Mouse (Mus musculus) midbrain, embryonic 12.5 days (tissue): ENCODE measurements around the gene Atxn1. TPM values are rescaled to one million over a fixed set of nuclear protein-coding genes. Genes with fewer than 3 reads are reported as not detected.

Experiments
- ATAC-seq: fragments of 200-750 bp; cut with Nextera tagmentation; 2 replicates; pipeline ENCODE4 v1.8.0; 2017; ENCODE audit warnings: low read depth, moderate TSS enrichment, moderate library complexity; ENCODE audit not compliant: low FRiP score
- H3K27ac ChIP-seq: fragments of 300-500 bp; sonication (generic); replicated peaks from 2 replicates; pipeline ENCODE4 v1.5.1; 2016; ENCODE audit warnings: mild to moderate bottlenecking
- H3K27me3 ChIP-seq: fragments of 300-500 bp; sonication (generic); 2 replicates; pipeline ENCODE4 v1.6.1; 2016; ENCODE audit warnings: mild to moderate bottlenecking
- H3K36me3 ChIP-seq: fragments of 300-500 bp; sonication (generic); 2 replicates; pipeline ENCODE4 v1.6.1; 2016
- H3K4me1 ChIP-seq: fragments of 300-500 bp; sonication (generic); 2 replicates; pipeline ENCODE4 v1.6.1; 2016
- H3K4me2 ChIP-seq: fragments of 300-500 bp; sonication (generic); replicated peaks from 2 replicates; pipeline ENCODE4 v1.6.1; 2016; ENCODE audit warnings: mild to moderate bottlenecking, moderate library complexity
- H3K4me3 ChIP-seq: fragments of 300-500 bp; sonication (generic); 2 replicates; pipeline ENCODE4 v1.5.1; 2016; ENCODE audit warnings: mild to moderate bottlenecking
- H3K9ac ChIP-seq: fragments of 300-500 bp; sonication (generic); replicated peaks from 2 replicates; pipeline ENCODE4 v1.6.1; 2016; ENCODE audit warnings: mild to moderate bottlenecking, moderate library complexity
- H3K9me3 ChIP-seq: fragments of 300-500 bp; sonication (generic); 2 replicates; pipeline ENCODE4 v1.6.1; 2016; ENCODE audit warnings: mild to moderate bottlenecking
- WGBS: fragments of 180-500 bp; shearing (Covaris S2); methylation state at CpG from one replicate; pipeline ENCODE4 v1.1.7; 2016; 5-methylcytosine and 5-hydroxymethylcytosine counted together
- polyA plus RNA-seq: library from polyadenylated mRNA; unstranded; fragments of >200 nt; fragmentation: Nextera tagmentation; extraction: Ambion mirVana; gene quantifications from 2 replicates; pipeline ENCODE4 v1.2.1, GENCODE M21; 2016

Gene Atxn1
- polyA plus RNA-seq, 1 experiment from 2014 or later: 4.2 TPM

GRCm38 (mm10) chr13:45904955-45905354 lies 59.9 kb downstream of the Atxn1 start:
- no peaks in the 10 kb centered on the region for H3K9me3 ChIP-seq
- H3K4me2 ChIP-seq: no peak overlapping the region
- H3K36me3 ChIP-seq: no peaks in the 10 kb centered on the region
- 52% methylated on average over 3 of the region's 4 CpGs for WGBS
- no peak for ATAC-seq
- H3K27ac ChIP-seq: no peak overlapping the region
- H3K4me1 ChIP-seq: 0 out of 2 replicates have a peak, but pooled peaks cover 3% of the 10 kb centered on the region
- no peaks in the 10 kb centered on the region for H3K27me3 ChIP-seq
- no peak overlapping the region for H3K9ac ChIP-seq
- H3K4me3 ChIP-seq: no peak overlapping the region

- H3K27me3 ChIP-seq: no peaks in the 10 kb centered on the region
- no peak overlapping the region for H3K27ac ChIP-seq
- no peak overlapping the region for H3K4me3 ChIP-seq
- H3K4me1 ChIP-seq: 0 out of 2 replicates have a peak, but pooled peaks cover 3% of the 10 kb centered on the region
- no peaks in the 10 kb centered on the region for H3K9me3 ChIP-seq
- WGBS: 69% methylated on average over 4 of the region's 4 CpGs
- no peak overlapping the region for H3K4me2 ChIP-seq
- H3K36me3 ChIP-seq: no peaks in the 10 kb centered on the region
- no peak overlapping the region for H3K9ac ChIP-seq
- ATAC-seq: no peak
Measured at GRCm38 (mm10) chr13:45904456-45904855, 60.4 kb downstream of the Atxn1 start.

GRCm38 (mm10) chr13:45903519-45904274 lies 61.1 kb downstream of the Atxn1 start:
- 75% methylated on average over 12 of the region's 12 CpGs for WGBS
- no peak overlapping the region for H3K27ac ChIP-seq
- no peak for ATAC-seq

GRCm38 (mm10) chr13:45902457-45902856 lies 62.4 kb downstream of the Atxn1 start:
- Histone ChIP-seq H3K4me1 (0 out of 2 replicates have a peak, but pooled peaks cover 3% of the 10 kb centered on the region), H3K4me3 (no peak overlapping the region), H3K9ac (no peak overlapping the region), H3K27me3 (no peaks in the 10 kb centered on the region), H3K9me3 (no peaks in the 10 kb centered on the region), H3K27ac (no peak overlapping the region), H3K4me2 (no peak overlapping the region), H3K36me3 (no peaks in the 10 kb centered on the region)
- ATAC-seq: no peak
- 96% methylated on average over 5 of the region's 5 CpGs for WGBS

More at GRCm38 (mm10) chr13:45903519-45904274, 61.1 kb downstream of the Atxn1 start:
- no peak overlapping the region for H3K4me3 ChIP-seq
- no peaks in the 10 kb centered on the region for H3K36me3 ChIP-seq
- no peak overlapping the region for H3K4me2 ChIP-seq
- no peaks in the 10 kb centered on the region for H3K27me3 ChIP-seq
- no peak overlapping the region for H3K9ac ChIP-seq
- 0 out of 2 replicates have a peak, but pooled peaks cover 3% of the 10 kb centered on the region for H3K4me1 ChIP-seq
- H3K9me3 ChIP-seq: no peaks in the 10 kb centered on the region

GRCm38 (mm10) chr13:45900776-45901175 lies 64.0 kb downstream of the Atxn1 start:
- WGBS: 84% methylated on average over 8 of the region's 8 CpGs
- Histone ChIP-seq H3K4me3 (no peak overlapping the region), H3K36me3 (no peaks in the 10 kb centered on the region), H3K4me2 (no peak overlapping the region), H3K27ac (no peak overlapping the region), H3K27me3 (no peaks in the 10 kb centered on the region), H3K4me1 (0 out of 2 replicates have a peak, but pooled peaks cover 3% of the 10 kb centered on the region), H3K9ac (no peak overlapping the region), H3K9me3 (no peaks in the 10 kb centered on the region)
- no peak for ATAC-seq

GRCm38 (mm10) chr13:45897571-45897970 lies 67.2 kb downstream of the Atxn1 start:
- Histone ChIP-seq H3K4me3 (no peak overlapping the region), H3K27ac (no peak overlapping the region), H3K27me3 (no peaks in the 10 kb centered on the region), H3K4me2 (no peak overlapping the region), H3K4me1 (peaks cover 8% of the 10 kb centered on the region; the same call in 1 of the 2 replicates), H3K9me3 (no peaks in the 10 kb centered on the region), H3K9ac (no peak overlapping the region), H3K36me3 (no peaks in the 10 kb centered on the region)
- WGBS: 76% methylated on average over 2 of the region's 2 CpGs
- no peak for ATAC-seq

- H3K27me3 ChIP-seq: no peaks in the 10 kb centered on the region; the same call in 1 of the 2 replicates
- no peaks in the 10 kb centered on the region for H3K36me3 ChIP-seq
- WGBS: 58% methylated on average over 10 of the region's 10 CpGs
- no peak overlapping the region for H3K9ac ChIP-seq
- H3K4me2 ChIP-seq: no peak overlapping the region
- no peak overlapping the region for H3K27ac ChIP-seq
- peaks cover 8% of the 10 kb centered on the region; the same call in 1 of the 2 replicates for H3K4me1 ChIP-seq
- H3K4me3 ChIP-seq: no peak overlapping the region
- H3K9me3 ChIP-seq: no peaks in the 10 kb centered on the region
- ATAC-seq: no peak
Measured at GRCm38 (mm10) chr13:45894760-45895159, 70.0 kb downstream of the Atxn1 start.

- 85% methylated on average over 6 of the region's 6 CpGs for WGBS
- no peaks in the 10 kb centered on the region; the same call in 1 of the 2 replicates for H3K27me3 ChIP-seq
- peaks cover 8% of the 10 kb centered on the region; the same call in 1 of the 2 replicates for H3K4me1 ChIP-seq
- H3K4me3 ChIP-seq: no peak overlapping the region
- no peaks in the 10 kb centered on the region for H3K9me3 ChIP-seq
- H3K9ac ChIP-seq: no peak overlapping the region
- H3K4me2 ChIP-seq: no peak overlapping the region
- no peak for ATAC-seq
- H3K36me3 ChIP-seq: no peaks in the 10 kb centered on the region
- no peak overlapping the region for H3K27ac ChIP-seq
Measured at GRCm38 (mm10) chr13:45894234-45894633, 70.6 kb downstream of the Atxn1 start.

- Histone ChIP-seq H3K4me2 (no peak overlapping the region), H3K4me1 (peaks cover 12% of the 10 kb centered on the region; the same call in 1 of the 2 replicates), H3K36me3 (no peaks in the 10 kb centered on the region), H3K27me3 (no peaks in the 10 kb centered on the region; the same call in 1 of the 2 replicates), H3K9me3 (no peaks in the 10 kb centered on the region), H3K9ac (no peak overlapping the region), H3K4me3 (no peak overlapping the region), H3K27ac (no peak overlapping the region)
- no peak for ATAC-seq
- WGBS: 69% methylated on average over 2 of the region's 2 CpGs
Measured at GRCm38 (mm10) chr13:45891073-45891472, 73.7 kb downstream of the Atxn1 start.

- H3K36me3 ChIP-seq: no peaks in the 10 kb centered on the region
- H3K4me3 ChIP-seq: no peak overlapping the region
- ATAC-seq: no peak
- H3K27me3 ChIP-seq: no peaks in the 10 kb centered on the region; the same call in 1 of the 2 replicates
- WGBS: 74% methylated on average over 9 of the region's 9 CpGs
- no peak overlapping the region for H3K9ac ChIP-seq
- no peaks in the 10 kb centered on the region for H3K9me3 ChIP-seq
- no peak overlapping the region for H3K4me2 ChIP-seq
- 0 out of 2 replicates have a peak, but pooled peaks cover 3% of the 10 kb centered on the region for H3K4me1 ChIP-seq
- H3K27ac ChIP-seq: no peak overlapping the region
Measured at GRCm38 (mm10) chr13:45888953-45889749, 75.7 kb downstream of the Atxn1 start.

- WGBS: 89% methylated on average over 7 of the region's 7 CpGs
- no peaks in the 10 kb centered on the region for H3K9me3 ChIP-seq
- no peaks in the 10 kb centered on the region for H3K36me3 ChIP-seq
Measured at GRCm38 (mm10) chr13:45884878-45885277, 79.9 kb downstream of the Atxn1 start.

GRCm38 (mm10) chr13:45883791-45884238 lies 81.0 kb downstream of the Atxn1 start:
- no peak for ATAC-seq
- peaks cover 36% of the 10 kb centered on the region for H3K27me3 ChIP-seq
- no peaks in the 10 kb centered on the region for H3K9me3 ChIP-seq
- H3K9ac ChIP-seq: no peak overlapping the region
- no peak overlapping the region for H3K4me2 ChIP-seq
- no peaks in the 10 kb centered on the region for H3K36me3 ChIP-seq
- WGBS: 86% methylated on average over 10 of the region's 10 CpGs
- H3K4me3 ChIP-seq: no peak overlapping the region
- no peak overlapping the region for H3K27ac ChIP-seq
- H3K4me1 ChIP-seq: peaks cover 20% of the 10 kb centered on the region

More at GRCm38 (mm10) chr13:45884878-45885277, 79.9 kb downstream of the Atxn1 start:
- no peak overlapping the region for H3K4me2 ChIP-seq
- peaks cover 16% of the 10 kb centered on the region for H3K4me1 ChIP-seq
- no peak overlapping the region for H3K27ac ChIP-seq
- ATAC-seq: no peak
- peaks cover 25% of the 10 kb centered on the region for H3K27me3 ChIP-seq
- H3K4me3 ChIP-seq: no peak overlapping the region
- no peak overlapping the region for H3K9ac ChIP-seq
